Mouse (Mus musculus) cortical plate, adult 2 months (tissue): Measurements from ENCODE around the gene Robo1. TPM values are rescaled to one million over a fixed set of nuclear protein-coding genes. Genes with fewer than 3 reads are reported as not detected.

Source experiments
- H3K27ac ChIP-seq: fragments of 200-500 bp; 2 replicates; pipeline ENCODE4 v1.5.1; 2012; ENCODE audit warnings: low read length, control low read depth, inconsistent platforms; ENCODE audit not compliant: insufficient read depth
- H3K4me1 ChIP-seq: fragments of 200-500 bp; 2 replicates; pipeline ENCODE4 v1.6.1; 2011; ENCODE audit warnings: low read length; ENCODE audit not compliant: control insufficient read depth, insufficient read depth
- H3K4me3 ChIP-seq: fragments of 200-500 bp; 2 replicates; pipeline ENCODE4 v1.5.1; 2011; ENCODE audit warnings: mild to moderate bottlenecking, low read length, control low read depth; ENCODE audit not compliant: insufficient read depth
- CTCF ChIP-seq: fragments of 200-500 bp; IDR thresholded peaks from 2 replicates; pipeline ENCODE4 v1.5.1; 2011; ENCODE audit warnings: mild to moderate bottlenecking, control low read depth, low read length; ENCODE audit not compliant: insufficient read depth; ENCODE audit errors: extremely low read depth
- POLR2A ChIP-seq: fragments of 200-500 bp; IDR thresholded peaks from 2 replicates; pipeline ENCODE4 v1.6.1; 2011; ENCODE audit warnings: mild to moderate bottlenecking, low read length, control low read depth; ENCODE audit not compliant: insufficient read depth; ENCODE audit errors: extremely low read depth
- polyA plus RNA-seq: library from polyadenylated mRNA; depleted of rRNA; stranded (reverse); fragments of >200 nt; gene quantifications from 2 replicates; pipeline ENCODE4 v1.2.3, GENCODE M21; 2012

The Robo1 gene
- polyA plus RNA-seq, 1 experiment = 14.1 TPM

DNA sequence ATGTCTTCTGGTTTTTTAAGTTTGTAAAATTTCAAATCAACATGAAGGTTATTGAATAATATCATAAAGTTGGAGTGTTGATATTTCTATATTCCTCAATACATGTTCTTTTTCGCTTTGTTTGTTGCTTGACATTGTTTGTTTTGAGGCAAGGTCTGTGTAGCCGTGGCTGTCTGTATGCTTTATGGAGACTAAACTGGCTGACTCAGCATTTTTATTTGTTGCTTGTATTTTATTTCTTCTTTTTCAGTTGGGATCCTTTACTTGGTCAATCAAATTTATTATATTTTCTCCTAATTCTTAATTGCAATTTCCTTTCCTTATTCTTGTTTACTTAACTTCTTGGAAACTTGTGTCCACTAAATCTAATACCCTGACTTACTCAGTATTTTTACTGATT, 775.0 kb downstream of the Robo1 start:
- TF ChIP-seq POLR2A (no peak), CTCF (no peak)
- H3K4me1 ChIP-seq = no peaks in the 10 kb centered on the region
- no peak overlapping the region for H3K4me3 ChIP-seq
- H3K27ac ChIP-seq = no peak overlapping the region
